Mouse (Mus musculus) liver, adult 2 months (tissue): ENCODE results near the gene Radil.

ENCODE experiments used
- CTCF ChIP-seq: fragments of 200-500 bp; IDR thresholded peaks from 2 replicates; pipeline ENCODE4 v1.5.1; 2011; ENCODE audit warnings: low read depth, low read length, control low read depth
- POLR2A ChIP-seq: fragments of 200-500 bp; IDR thresholded peaks from 2 replicates; pipeline ENCODE4 v1.6.1; 2011; ENCODE audit warnings: low read length, control low read depth; ENCODE audit not compliant: insufficient read depth; ENCODE audit errors: extremely low read depth

- TF ChIP-seq POLR2A = no peak
- no peak for TF ChIP-seq CTCF
These were observed 67.3 kb downstream of the Radil start for GRCm38 (mm10) chr5:142483581-142483980.
